Mouse (Mus musculus) embryonic fibroblast, embryonic 13.5 days (primary cell): ENCODE measurements around the gene Tmem218.

Source experiments
- CTCF ChIP-seq: IDR thresholded peaks from 2 replicates; pipeline ENCODE4 v1.5.1; 2011; ENCODE audit warnings: mild to moderate bottlenecking, control low read depth, low read length, moderate library complexity, borderline replicate concordance; ENCODE audit not compliant: insufficient read depth
- POLR2A ChIP-seq: IDR thresholded peaks from 2 replicates; pipeline ENCODE4 v1.6.1; 2011; ENCODE audit warnings: low read depth, mild to moderate bottlenecking, control low read depth, low read length, moderate library complexity

GRCm38 (mm10) chr9:37247429-37247828 is 39.4 kb downstream of the Tmem218 start:
- TF ChIP-seq CTCF = no peak
- no peak for TF ChIP-seq POLR2A
